Mouse (Mus musculus) liver, adult (tissue): ENCODE measurements around the gene C1ql1.

ENCODE experiments used
- GATA4 ChIP-seq: IDR thresholded peaks from 2 replicates; pipeline ENCODE4 v1.6.1; 2014; ENCODE audit warnings: mild to moderate bottlenecking, low read length; ENCODE audit not compliant: insufficient replicate concordance

C1ql1 gene

GRCm38 (mm10) chr11:102937529-102938182 is 8.8 kb downstream of the C1ql1 start:
- TF ChIP-seq GATA4 = no peak

- TF ChIP-seq GATA4 = no peak
Measured at GRCm38 (mm10) chr11:102936272-102936671, 10.2 kb downstream of the C1ql1 start.

- no peak for TF ChIP-seq GATA4
Measured at GRCm38 (mm10) chr11:102930672-102931071, 15.8 kb downstream of the C1ql1 start.

- no peak for TF ChIP-seq GATA4
Measured at GRCm38 (mm10) chr11:102925351-102925717, 21.2 kb downstream of the C1ql1 start.

- TF ChIP-seq GATA4 = no peak
Measured at GRCm38 (mm10) chr11:102924557-102925350, 21.7 kb downstream of the C1ql1 start, which contains the start of gene Kif18b. Kif18b (minus strand) TSS chr11:102925124.

- TF ChIP-seq GATA4 = no peak
Measured at GRCm38 (mm10) chr11:102921491-102921890, 25.0 kb downstream of the C1ql1 start.

- TF ChIP-seq GATA4 = no peak
Measured at GRCm38 (mm10) chr11:102918077-102918476, 28.4 kb downstream of the C1ql1 start.

GRCm38 (mm10) chr11:102915380-102915779 is 31.1 kb downstream of the C1ql1 start:
- no peak for TF ChIP-seq GATA4

GRCm38 (mm10) chr11:102911376-102911775 is 35.1 kb downstream of the C1ql1 start:
- TF ChIP-seq GATA4 = no peak

GRCm38 (mm10) chr11:102903654-102904053 is 42.8 kb downstream of the C1ql1 start:
- TF ChIP-seq GATA4 = no peak

- no peak for TF ChIP-seq GATA4
Measured at GRCm38 (mm10) chr11:102902107-102902506, 44.4 kb downstream of the C1ql1 start.

- TF ChIP-seq GATA4 = no peak
Measured at GRCm38 (mm10) chr11:102901199-102901598, 45.3 kb downstream of the C1ql1 start.

- no peak for TF ChIP-seq GATA4
Measured at GRCm38 (mm10) chr11:102900763-102901162, 45.7 kb downstream of the C1ql1 start, which contains the start of gene Gfap. Gfap (minus strand) TSS chr11:102900912.

GRCm38 (mm10) chr11:102898408-102898807 is 48.1 kb downstream of the C1ql1 start:
- no peak for TF ChIP-seq GATA4

- no peak for TF ChIP-seq GATA4
Measured at GRCm38 (mm10) chr11:102896641-102897040, 49.8 kb downstream of the C1ql1 start.

GRCm38 (mm10) chr11:102895779-102896178 is 50.7 kb downstream of the C1ql1 start:
- TF ChIP-seq GATA4 = no peak
